Mouse (Mus musculus) left cerebral cortex, postnatal 10 days (tissue): ENCODE results near the gene Maml3. TPM values are rescaled to one million over a fixed set of nuclear protein-coding genes. Genes with fewer than 3 reads are reported as not detected.

ENCODE experiments used
- DNase-seq, 2 experiments: peaks; one replicate each; pipeline ENCODE4 v3.0.0; 2021 to 2022; ENCODE audit warnings: low spot score in 2 of 2, mixed read lengths in 1 of 2; ENCODE audit errors: extremely low spot score in 1 of 2
- intact Hi-C: fragments of 180-260 bp; cut with DNase I; formaldehyde crosslinking; loops from one replicate; pipeline ENCODE4 v1.15.1; 2025
- total RNA-seq, 2 experiments: library from RNA; stranded (reverse); gene quantifications; 2 replicates each; pipeline ENCODE4 v1.2.3; 2021

Gene Maml3
- total RNA-seq, 2 experiments from 2014 or later: 7.2 to 7.8 TPM

GRCm38 (mm10) chr3:51654303-51655055 is 450.4 kb downstream of the Maml3 start:
- intact Hi-C loops: loop anchor here (5.0 kb wide), 1 partner anchor 583 kb away; no protein-coding TSS in a partner anchor
- DNase-seq: no peak

GRCm38 (mm10) chr3:51652701-51653100 is 452.2 kb downstream of the Maml3 start:
- peak in 1 of 2 experiments; percentile 64 for DNase-seq
- intact Hi-C loops: loop anchor here (5.0 kb wide), 1 partner anchor 585 kb away; no protein-coding TSS in a partner anchor

- intact Hi-C loops: loop anchor here (5.0 kb wide), 1 partner anchor 585 kb away; no protein-coding TSS in a partner anchor
- DNase-seq: peak; percentile 76 to 88
Observed at GRCm38 (mm10) chr3:51652292-51652691, 452.6 kb downstream of the Maml3 start.

- intact Hi-C loops: loop anchor here (5.0 kb wide), 1 partner anchor 586 kb away; no protein-coding TSS in a partner anchor
- DNase-seq: no peak
Observed at GRCm38 (mm10) chr3:51651149-51651548, 453.7 kb downstream of the Maml3 start.

GRCm38 (mm10) chr3:51649986-51650385 is 454.9 kb downstream of the Maml3 start:
- DNase-seq: no peak
- intact Hi-C loops: loop anchor here (2.0 to 10.0 kb wide), 4 partner anchors 67 to 587 kb away; no protein-coding TSS in a partner anchor

GRCm38 (mm10) chr3:51649426-51649825 is 455.4 kb downstream of the Maml3 start:
- no peak for DNase-seq
- intact Hi-C loops: loop anchor here (2.0 to 10.0 kb wide), 3 partner anchors 67 to 165 kb away; no protein-coding TSS in a partner anchor

- peak; percentile 77 to 85 for DNase-seq
- intact Hi-C loops: loop anchor here (2.0 to 10.0 kb wide), 3 partner anchors 65 to 163 kb away; no protein-coding TSS in a partner anchor
Observed at GRCm38 (mm10) chr3:51648037-51648664, 456.7 kb downstream of the Maml3 start.

- no peak for DNase-seq
- intact Hi-C loops: loop anchor here (10.0 kb wide), 1 partner anchor 133 kb away; no protein-coding TSS in a partner anchor
Observed at GRCm38 (mm10) chr3:51647356-51647755, 457.5 kb downstream of the Maml3 start.

GRCm38 (mm10) chr3:51646301-51646700 is 458.6 kb downstream of the Maml3 start:
- intact Hi-C loops: loop anchor here (10.0 kb wide), 1 partner anchor 132 kb away; no protein-coding TSS in a partner anchor
- DNase-seq: no peak

GRCm38 (mm10) chr3:51645484-51645883 is 459.4 kb downstream of the Maml3 start:
- no peak for DNase-seq
- intact Hi-C loops: loop anchor here (10.0 kb wide), 1 partner anchor 131 kb away; no protein-coding TSS in a partner anchor

- intact Hi-C loops: no loop called here
- DNase-seq: no peak
Observed at GRCm38 (mm10) chr3:51638260-51638659, 466.6 kb downstream of the Maml3 start.

- no peak for DNase-seq
- intact Hi-C loops: no loop called here
Observed at GRCm38 (mm10) chr3:51637326-51637725, 467.6 kb downstream of the Maml3 start.

- DNase-seq: no peak
- intact Hi-C loops: no loop called here
Observed at GRCm38 (mm10) chr3:51636700-51637099, 468.2 kb downstream of the Maml3 start.

- intact Hi-C loops: no loop called here
- DNase-seq: no peak
Observed at GRCm38 (mm10) chr3:51635960-51636359, 468.9 kb downstream of the Maml3 start.

Other genes with a start within 250 kb of the Maml3 start
- gene Foxo1, start 163.3 kb upstream of the Maml3 start, total RNA-seq: 10 to 100 TPM; 13.2 to 16.4 TPM